Mouse (Mus musculus): ENCODE data around the gene Setd1a. TPM values are rescaled to one million over a fixed set of nuclear protein-coding genes. Genes with fewer than 3 reads are reported as not detected.

Setd1a gene
- polyA plus RNA-seq, 1 experiment from 2014 or later = 19.8 TPM

GRCm38 (mm10) chr7:127811240-127811639 lies 34.8 kb downstream of the Setd1a start:
- Histone ChIP-seq H3K9me3 (replicated peaks) (no peaks in the 10 kb centered on the region), H3K4me3 (no peak overlapping the region), H3K27me3 (no peaks in the 10 kb centered on the region), H3K4me1 (peaks cover 6% of the 10 kb centered on the region), H3K4me2 (replicated peaks) (no peak overlapping the region), H3K9ac (no peak overlapping the region), H3K27ac (no peak overlapping the region), H3K36me3 (peaks cover 51% of the 10 kb centered on the region)
- no peak for ATAC-seq (ENCODE audit: low FRiP score)
- 89% methylated on average over 4 of the region's 4 CpGs for WGBS

GRCm38 (mm10) chr7:127812292-127812691 lies 35.8 kb downstream of the Setd1a start:
- H3K4me2 ChIP-seq (replicated peaks) = no peak overlapping the region
- no peak overlapping the region for H3K4me3 ChIP-seq
- no peaks in the 10 kb centered on the region for H3K9me3 ChIP-seq (replicated peaks)
- no peak for ATAC-seq (ENCODE audit: low FRiP score)
- H3K36me3 ChIP-seq = peaks cover 45% of the 10 kb centered on the region
- H3K27me3 ChIP-seq = no peaks in the 10 kb centered on the region
- no peak overlapping the region for H3K9ac ChIP-seq
- H3K4me1 ChIP-seq = peaks cover 10% of the 10 kb centered on the region
- H3K27ac ChIP-seq = no peak overlapping the region
- WGBS = 84% methylated on average over 3 of the region's 3 CpGs

- H3K4me3 ChIP-seq = no peak overlapping the region
- H3K27me3 ChIP-seq = no peaks in the 10 kb centered on the region
- H3K9ac ChIP-seq = no peak overlapping the region
- ATAC-seq (ENCODE audit: low FRiP score) = no peak
- no peaks in the 10 kb centered on the region for H3K9me3 ChIP-seq (replicated peaks)
- 81% methylated on average over 4 of the region's 4 CpGs for WGBS
- peaks cover 44% of the 10 kb centered on the region for H3K36me3 ChIP-seq
- peaks cover 10% of the 10 kb centered on the region for H3K4me1 ChIP-seq
- H3K27ac ChIP-seq = no peak overlapping the region
- no peak overlapping the region for H3K4me2 ChIP-seq (replicated peaks)
Measured at GRCm38 (mm10) chr7:127813821-127814220, 37.4 kb downstream of the Setd1a start.

- Histone ChIP-seq H3K4me2 (replicated peaks) (no peak overlapping the region), H3K4me1 (peaks cover 10% of the 10 kb centered on the region), H3K4me3 (no peak overlapping the region), H3K9ac (no peak overlapping the region), H3K27me3 (no peaks in the 10 kb centered on the region), H3K36me3 (peaks cover 46% of the 10 kb centered on the region), H3K9me3 (replicated peaks) (no peaks in the 10 kb centered on the region), H3K27ac (no peak overlapping the region)
- ATAC-seq (ENCODE audit: low FRiP score) = no peak
- 89% methylated on average over 19 of the region's 19 CpGs for WGBS
Measured at GRCm38 (mm10) chr7:127814241-127814921, 37.9 kb downstream of the Setd1a start.

GRCm38 (mm10) chr7:127815116-127815665 lies 38.7 kb downstream of the Setd1a start:
- H3K27ac ChIP-seq = no peak overlapping the region
- no peaks in the 10 kb centered on the region for H3K27me3 ChIP-seq
- peaks cover 10% of the 10 kb centered on the region for H3K4me1 ChIP-seq
- no peaks in the 10 kb centered on the region for H3K9me3 ChIP-seq (replicated peaks)
- WGBS = 94% methylated on average over 15 of the region's 15 CpGs
- no peak overlapping the region for H3K4me2 ChIP-seq (replicated peaks)
- no peak overlapping the region for H3K4me3 ChIP-seq
- H3K9ac ChIP-seq = no peak overlapping the region
- peaks cover 46% of the 10 kb centered on the region for H3K36me3 ChIP-seq
- no peak for ATAC-seq (ENCODE audit: low FRiP score)

GRCm38 (mm10) chr7:127815954-127816821 lies 39.7 kb downstream of the Setd1a start:
- Histone ChIP-seq H3K27ac (no peak overlapping the region), H3K4me2 (replicated peaks) (no peak overlapping the region), H3K36me3 (peaks cover 37% of the 10 kb centered on the region), H3K4me3 (no peak overlapping the region), H3K4me1 (peaks cover 10% of the 10 kb centered on the region), H3K27me3 (no peaks in the 10 kb centered on the region), H3K9ac (peak overlapping the region; percentile 32), H3K9me3 (replicated peaks) (no peaks in the 10 kb centered on the region)
- no peak for ATAC-seq (ENCODE audit: low FRiP score)
- 70% methylated on average over 15 of the region's 15 CpGs for WGBS

- H3K9ac ChIP-seq = no peak overlapping the region
- H3K4me1 ChIP-seq = peaks cover 13% of the 10 kb centered on the region
- no peak for ATAC-seq (ENCODE audit: low FRiP score)
- no peak overlapping the region for H3K27ac ChIP-seq
- 83% methylated on average over 7 of the region's 7 CpGs for WGBS
- no peak overlapping the region for H3K4me2 ChIP-seq (replicated peaks)
- H3K27me3 ChIP-seq = no peaks in the 10 kb centered on the region
- peaks cover 30% of the 10 kb centered on the region for H3K36me3 ChIP-seq
- no peaks in the 10 kb centered on the region for H3K9me3 ChIP-seq (replicated peaks)
- no peak overlapping the region for H3K4me3 ChIP-seq
Measured at GRCm38 (mm10) chr7:127817053-127817452, 40.6 kb downstream of the Setd1a start.

- Histone ChIP-seq H3K9ac (no peak overlapping the region), H3K27ac (no peak overlapping the region), H3K27me3 (no peaks in the 10 kb centered on the region), H3K4me1 (peaks cover 19% of the 10 kb centered on the region), H3K4me2 (replicated peaks) (no peak overlapping the region), H3K4me3 (no peak overlapping the region), H3K9me3 (replicated peaks) (no peaks in the 10 kb centered on the region), H3K36me3 (peaks cover 23% of the 10 kb centered on the region)
- ATAC-seq (ENCODE audit: low FRiP score) = no peak
- 94% methylated on average over 5 of the region's 5 CpGs for WGBS
Measured at GRCm38 (mm10) chr7:127817776-127818175, 41.3 kb downstream of the Setd1a start.

- Histone ChIP-seq H3K4me3 (no peak overlapping the region), H3K27me3 (no peaks in the 10 kb centered on the region), H3K4me1 (peaks cover 33% of the 10 kb centered on the region), H3K9me3 (replicated peaks) (no peaks in the 10 kb centered on the region), H3K9ac (no peak overlapping the region), H3K36me3 (0 out of 2 replicates have a peak, but pooled peaks cover 6% of the 10 kb centered on the region), H3K4me2 (replicated peaks) (no peak overlapping the region), H3K27ac (no peak overlapping the region)
- 68% methylated on average over 13 of the region's 13 CpGs for WGBS
- ATAC-seq (ENCODE audit: low FRiP score) = no peak
Measured at GRCm38 (mm10) chr7:127820836-127821509, 44.5 kb downstream of the Setd1a start.

- ATAC-seq (ENCODE audit: low FRiP score) = no peak
- Histone ChIP-seq H3K9me3 (replicated peaks) (no peaks in the 10 kb centered on the region), H3K9ac (no peak overlapping the region), H3K4me1 (peaks cover 27% of the 10 kb centered on the region), H3K4me3 (no peak overlapping the region), H3K36me3 (0 out of 2 replicates have a peak, but pooled peaks cover 6% of the 10 kb centered on the region), H3K27me3 (no peaks in the 10 kb centered on the region), H3K4me2 (replicated peaks) (no peak overlapping the region), H3K27ac (no peak overlapping the region)
- 92% methylated on average over 3 of the region's 3 CpGs for WGBS
Measured at GRCm38 (mm10) chr7:127822494-127822893, 46.0 kb downstream of the Setd1a start.

- Histone ChIP-seq H3K9me3 (replicated peaks) (no peaks in the 10 kb centered on the region), H3K27ac (peak overlapping the region; percentile 85; the same call in 1 of the 2 replicates), H3K4me2 (replicated peaks) (peak overlapping the region; percentile 54), H3K36me3 (0 out of 2 replicates have a peak, but pooled peaks cover 3% of the 10 kb centered on the region), H3K4me3 (peak overlapping the region; percentile 64), H3K27me3 (no peaks in the 10 kb centered on the region), H3K4me1 (peaks cover 27% of the 10 kb centered on the region), H3K9ac (peak overlapping the region; percentile 83)
- peak; percentile 32 for ATAC-seq (ENCODE audit: low FRiP score)
- 60% methylated on average over 11 of the region's 11 CpGs for WGBS
Measured at GRCm38 (mm10) chr7:127823236-127824171, 47.0 kb downstream of the Setd1a start.
